Mouse (Mus musculus) CH12.LX (cell line): Measurements from ENCODE around the gene Ryk.

ENCODE experiments used
- CTCF ChIP-seq, 2 experiments: IDR thresholded peaks in 1 of 2; conservative IDR thresholded peaks in 1 of 2; 2 replicates each; pipeline ENCODE4 v1.5.1; 2011 to 2012; ENCODE audit warnings: low read depth in 2 of 2, low read length in 2 of 2, improper control_type of control experiment in 1 of 2, inconsistent platforms in 1 of 2, mild to moderate bottlenecking in 1 of 2, moderate library complexity in 1 of 2
- E2F4 ChIP-seq: IDR thresholded peaks from 2 replicates; pipeline ENCODE4 v1.6.1; 2011; ENCODE audit warnings: low read depth, low read length, improper control_type of control experiment; ENCODE audit not compliant: insufficient replicate concordance
- EP300 ChIP-seq: IDR thresholded peaks from 2 replicates; pipeline ENCODE4 v1.6.1; 2011; ENCODE audit warnings: low read length, improper control_type of control experiment
- ETS1 ChIP-seq: conservative IDR thresholded peaks from 2 replicates; pipeline ENCODE4 v1.6.1; 2012; ENCODE audit warnings: low read depth, mild to moderate bottlenecking, inconsistent platforms, low read length, improper control_type of control experiment, moderate library complexity
- HCFC1 ChIP-seq: IDR thresholded peaks from 2 replicates; pipeline ENCODE4 v1.6.1; 2012; ENCODE audit warnings: low read depth, mild to moderate bottlenecking, inconsistent platforms, low read length, improper control_type of control experiment
- JUN ChIP-seq: IDR thresholded peaks from 2 replicates; pipeline ENCODE4 v1.6.1; 2011; ENCODE audit warnings: low read depth, mild to moderate bottlenecking, low read length, improper control_type of control experiment, moderate library complexity; ENCODE audit not compliant: insufficient read depth
- POLR2A ChIP-seq: IDR thresholded peaks from 2 replicates; pipeline ENCODE4 v1.6.1; 2011; ENCODE audit warnings: low read depth, mild to moderate bottlenecking, improper control_type of control experiment, low read length
- TBP ChIP-seq: conservative IDR thresholded peaks from 2 replicates; pipeline ENCODE4 v1.6.1; 2011; ENCODE audit warnings: low read depth, low read length, improper control_type of control experiment
- UBTF ChIP-seq: IDR thresholded peaks from 2 replicates; pipeline ENCODE4 v1.6.1; 2012; ENCODE audit warnings: low read depth, mild to moderate bottlenecking, inconsistent platforms, low read length, improper control_type of control experiment, moderate library complexity

DNA sequence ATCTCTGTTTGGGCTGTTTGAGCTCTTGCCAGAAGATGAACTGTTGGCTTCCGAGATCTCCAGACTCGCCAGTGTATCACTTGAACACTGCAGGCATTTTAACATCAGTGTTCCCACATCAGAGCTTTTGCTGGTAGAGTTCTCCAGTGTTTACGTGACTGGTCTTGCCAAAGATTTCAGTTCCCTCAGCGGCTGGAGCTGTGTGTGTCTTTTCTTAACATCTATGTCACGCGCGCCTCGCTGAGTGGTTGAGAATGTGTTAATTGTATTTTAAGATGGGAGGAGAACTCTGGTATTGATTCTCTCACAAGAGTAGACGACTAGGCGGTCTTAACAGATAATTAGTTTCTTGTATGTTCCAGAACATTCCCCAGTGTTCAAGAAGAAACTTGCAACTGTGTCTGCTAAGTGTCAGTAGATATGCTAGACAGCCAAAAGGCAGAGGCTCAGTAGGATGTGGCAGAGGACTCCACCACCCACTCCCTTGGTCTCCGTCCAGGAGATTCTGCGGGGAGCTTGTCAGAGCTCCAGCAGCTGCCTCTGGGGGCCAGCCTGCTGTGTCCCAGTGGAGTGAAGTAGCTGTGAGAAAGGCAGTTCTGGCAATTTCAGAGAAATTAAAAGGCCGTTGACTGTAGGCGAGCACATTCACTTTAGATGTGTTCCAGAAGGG lies 29.3 kb downstream of the Ryk start:
- TF ChIP-seq JUN, result no peak
- no peak for TF ChIP-seq UBTF
- no peak for TF ChIP-seq ETS1
- no peak for TF ChIP-seq HCFC1
- no peak for TF ChIP-seq POLR2A
- TF ChIP-seq CTCF (conservative IDR thresholded peaks at IDR 0.05 in 1 of 2, IDR thresholded peaks at IDR 0.05 in 1 of 2; ENCODE audit: low read depth in 2 of 2, low read length in 2 of 2), result no peak
- TF ChIP-seq EP300, result no peak
- TF ChIP-seq E2F4, result no peak
- no peak for TF ChIP-seq TBP
